Mouse (Mus musculus) lung, postnatal 0 days (tissue): Measurements from ENCODE around the gene Rpl18. TPM values are rescaled to one million over a fixed set of nuclear protein-coding genes. Genes with fewer than 3 reads are reported as not detected.

Experiments used
- ATAC-seq: fragments of 200-750 bp; cut with Nextera tagmentation; 2 replicates; pipeline ENCODE4 v1.8.0; 2017; ENCODE audit warnings: moderate library complexity
- DNase-seq: peaks from one replicate; pipeline ENCODE4 v3.0.0-alpha.2; 2016; ENCODE audit warnings: low spot score
- H3K27ac ChIP-seq: fragments of 300-500 bp; sonication (generic); 2 replicates; pipeline ENCODE4 v1.5.1; 2014; ENCODE audit warnings: antibody characterized with exemption, mild to moderate bottlenecking, low read length, mixed read lengths
- H3K27me3 ChIP-seq: fragments of 300-500 bp; sonication (generic); replicated peaks from 2 replicates; pipeline ENCODE4 v1.6.1; 2014; ENCODE audit warnings: low read length, mixed read lengths; ENCODE audit not compliant: insufficient read depth
- H3K36me3 ChIP-seq: fragments of 300-500 bp; sonication (generic); 2 replicates; pipeline ENCODE4 v1.6.1; 2014; ENCODE audit warnings: low read length, mixed read lengths; ENCODE audit not compliant: insufficient read depth
- H3K4me1 ChIP-seq: fragments of 300-500 bp; sonication (generic); 2 replicates; pipeline ENCODE4 v1.6.1; 2014; ENCODE audit warnings: antibody characterized with exemption, low read depth, low read length, mixed read lengths; ENCODE audit not compliant: insufficient read depth
- H3K4me2 ChIP-seq: fragments of 300-500 bp; sonication (generic); replicated peaks from 2 replicates; pipeline ENCODE4 v1.6.1; 2014; ENCODE audit warnings: low read depth, mild to moderate bottlenecking, low read length, moderate library complexity, mixed read lengths
- H3K4me3 ChIP-seq: fragments of 300-500 bp; sonication (generic); 2 replicates; pipeline ENCODE4 v1.5.1; 2014; ENCODE audit warnings: low read depth, low read length
- H3K9ac ChIP-seq: fragments of 300-500 bp; sonication (generic); replicated peaks from 2 replicates; pipeline ENCODE4 v1.6.1; 2014; ENCODE audit warnings: low read depth, mild to moderate bottlenecking
- H3K9me3 ChIP-seq: fragments of 300-500 bp; sonication (generic); 2 replicates; pipeline ENCODE4 v1.6.1; 2016; ENCODE audit warnings: low read length, mixed read lengths
- CTCF ChIP-seq: IDR thresholded peaks from 2 replicates; pipeline ENCODE4 v1.5.1; 2016; ENCODE audit warnings: antibody characterized with exemption, mild to moderate bottlenecking
- EP300 ChIP-seq: IDR thresholded peaks from 2 replicates; pipeline ENCODE4 v1.6.1; 2016; ENCODE audit warnings: antibody characterized with exemption, mild to moderate bottlenecking, control low read depth
- WGBS: fragments of 180-500 bp; shearing (Covaris S2); extraction: QIAGEN DNeasy Blood & Tissue Kit; methylation state at CpG from one replicate; pipeline ENCODE4 v1.1.7; 2014; 5-methylcytosine and 5-hydroxymethylcytosine counted together
- polyA plus RNA-seq: library from polyadenylated mRNA; unstranded; fragments of >200 nt; fragmentation: Nextera tagmentation; extraction: Ambion mirVana; gene quantifications from 2 replicates; pipeline ENCODE4 v1.2.1, GENCODE M21; 2015

The Rpl18 gene
- polyA plus RNA-seq, 1 experiment from 2014 or later = 782 TPM

DNA sequence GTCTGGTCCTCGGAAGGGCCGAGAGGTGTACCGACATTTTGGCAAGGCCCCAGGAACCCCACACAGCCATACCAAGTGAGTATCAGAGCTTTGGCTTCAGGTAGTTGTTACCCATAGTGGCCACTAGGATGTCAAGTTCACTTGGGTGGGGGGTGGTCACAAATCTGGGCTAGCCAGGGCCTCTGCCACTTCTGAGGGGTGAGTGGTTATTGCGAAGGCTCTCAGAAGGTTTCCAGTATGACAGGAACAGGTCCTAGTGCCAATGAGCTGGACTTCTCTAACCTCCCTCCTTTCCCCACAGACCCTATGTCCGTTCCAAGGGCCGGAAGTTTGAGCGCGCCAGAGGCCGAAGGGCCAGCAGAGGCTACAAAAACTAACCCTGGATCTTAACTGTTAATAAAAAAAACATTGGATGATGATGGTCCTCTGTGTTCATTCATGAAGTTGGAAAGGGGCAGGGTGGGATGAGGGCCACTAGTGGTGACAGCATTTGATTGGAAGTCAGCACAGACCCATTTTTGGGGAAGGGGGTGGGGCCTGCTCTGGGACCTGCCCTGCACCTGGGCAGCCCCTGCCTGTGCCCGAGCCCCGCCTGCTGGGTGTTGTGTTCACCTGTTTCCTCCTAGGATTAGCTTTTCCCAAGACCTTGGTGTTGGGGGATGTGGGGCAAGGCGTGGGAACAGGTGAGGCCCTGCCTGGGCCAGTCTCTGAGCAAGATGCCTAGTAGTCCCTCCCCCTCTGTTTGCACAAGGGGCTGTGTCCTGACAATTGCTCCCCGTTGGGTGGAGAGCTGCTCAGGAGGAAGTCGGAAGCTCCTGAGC, 5.4 kb downstream of the Rpl18 start, which contains the start of gene Fam83e:
Fam83e (plus strand) TSS at position 800 of the 821 bp plus-strand sequence.
- H3K27me3 ChIP-seq = no peaks in the 10 kb centered on the region
- no peak within 1 kb of the TSS for H3K4me2 ChIP-seq
- WGBS = 65% methylated on average over 12 of the region's 14 CpGs
- ATAC-seq (peak; percentile 11), DNase-seq (peak; percentile 59)
- no peak within 1 kb of the TSS for H3K27ac ChIP-seq
- H3K9ac ChIP-seq = no peak within 1 kb of the TSS
- H3K9me3 ChIP-seq = no peaks in the 10 kb centered on the region
- TF ChIP-seq CTCF (peak; percentile 46), EP300 (no peak)
- no peak within 1 kb of the TSS for H3K4me3 ChIP-seq
- H3K36me3 ChIP-seq = peaks cover 23% of the 10 kb centered on the region
- peaks cover 16% of the 10 kb centered on the region for H3K4me1 ChIP-seq

DNA sequence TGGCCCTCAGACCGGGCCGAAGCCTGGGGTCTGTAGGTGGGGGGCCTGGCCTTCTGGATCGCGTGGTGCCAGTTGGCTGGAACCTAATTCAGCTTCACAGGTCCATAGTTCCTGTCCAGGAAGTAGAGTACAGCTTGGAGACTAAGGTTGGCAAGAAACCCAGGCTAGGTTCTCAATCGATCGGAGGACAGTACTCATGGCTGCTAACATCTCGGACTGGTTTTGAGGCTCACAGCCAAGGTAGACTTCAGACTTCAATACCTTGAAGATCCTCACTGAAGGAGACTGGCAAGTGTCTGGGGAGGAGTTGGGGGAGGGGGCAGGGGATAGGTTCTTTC, 5.9 kb downstream of the Rpl18 start:
- H3K27ac ChIP-seq = no peak overlapping the region
- TF ChIP-seq CTCF (no peak), EP300 (no peak)
- no peak overlapping the region for H3K4me3 ChIP-seq
- H3K4me2 ChIP-seq = no peak overlapping the region
- peaks cover 10% of the 10 kb centered on the region; the same call in 1 of the 2 replicates for H3K4me1 ChIP-seq
- H3K27me3 ChIP-seq = no peaks in the 10 kb centered on the region
- peaks cover 23% of the 10 kb centered on the region for H3K36me3 ChIP-seq
- no peak for DNase-seq
- 56% methylated on average over 7 of the region's 7 CpGs for WGBS
- H3K9me3 ChIP-seq = no peaks in the 10 kb centered on the region
- no peak for ATAC-seq
- H3K9ac ChIP-seq = no peak overlapping the region

DNA sequence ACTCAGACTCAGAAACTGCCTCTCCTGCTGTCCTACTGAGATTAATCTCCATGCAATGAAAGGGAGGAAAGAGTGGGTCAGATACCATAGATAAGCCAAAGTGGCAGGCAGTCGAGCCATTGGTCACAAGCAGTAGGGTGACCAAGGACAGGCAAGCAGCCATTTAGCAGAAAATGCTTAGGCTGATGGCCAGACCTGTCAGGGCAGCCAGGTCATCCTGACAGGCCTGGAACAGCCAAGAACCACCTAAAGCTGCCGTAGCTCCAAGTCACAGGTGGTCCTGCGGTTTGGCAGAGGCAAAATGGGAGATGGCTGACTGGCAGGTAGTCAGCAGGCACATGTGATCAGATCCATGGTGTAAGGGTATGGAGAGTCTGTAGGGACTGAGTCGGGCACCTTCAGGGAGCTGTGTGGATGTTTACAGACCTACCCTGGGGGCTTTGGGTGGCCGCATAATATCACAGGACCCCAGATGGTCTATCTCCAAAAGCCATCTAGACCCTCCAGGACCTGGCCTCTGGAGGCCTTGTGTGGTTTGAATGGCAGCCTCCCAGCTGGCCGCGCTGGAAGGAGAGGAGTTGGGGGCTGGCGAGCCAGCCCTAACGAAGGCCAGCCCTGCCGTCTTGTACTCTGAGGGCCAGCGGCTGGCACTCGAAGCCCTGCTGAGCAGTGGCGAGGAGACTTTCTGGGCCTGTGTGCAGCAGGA, 6.5 kb downstream of the Rpl18 start:
- H3K9ac ChIP-seq = no peak overlapping the region
- no peak for TF ChIP-seq EP300
- TF ChIP-seq CTCF = no peak
- no peaks in the 10 kb centered on the region for H3K9me3 ChIP-seq
- H3K36me3 ChIP-seq = peaks cover 23% of the 10 kb centered on the region
- no peak for DNase-seq
- 56% methylated on average over 13 of the region's 13 CpGs for WGBS
- ATAC-seq = no peak
- no peak overlapping the region for H3K27ac ChIP-seq
- peaks cover 4% of the 10 kb centered on the region; the same call in 1 of the 2 replicates for H3K4me1 ChIP-seq
- no peak overlapping the region for H3K4me2 ChIP-seq
- no peaks in the 10 kb centered on the region for H3K27me3 ChIP-seq
- no peak overlapping the region for H3K4me3 ChIP-seq

GRCm38 (mm10) chr7:45722348-45722713, 7.1 kb downstream of the Rpl18 start:
- Histone ChIP-seq H3K27me3 (no peaks in the 10 kb centered on the region), H3K4me3 (no peak overlapping the region), H3K4me1 (peaks cover 2% of the 10 kb centered on the region; the same call in 1 of the 2 replicates), H3K27ac (no peak overlapping the region), H3K9me3 (no peaks in the 10 kb centered on the region), H3K36me3 (peaks cover 23% of the 10 kb centered on the region), H3K4me2 (no peak overlapping the region), H3K9ac (no peak overlapping the region)
- no peak for DNase-seq
- no peak for ATAC-seq
- TF ChIP-seq CTCF = no peak
- TF ChIP-seq EP300 = no peak
- WGBS = 69% methylated on average over 13 of the region's 13 CpGs

GRCm38 (mm10) chr7:45723301-45723700, 8.0 kb downstream of the Rpl18 start:
- H3K36me3 ChIP-seq = peaks cover 23% of the 10 kb centered on the region
- H3K9me3 ChIP-seq = no peaks in the 10 kb centered on the region
- H3K4me3 ChIP-seq = no peak overlapping the region
- 90% methylated on average over 4 of the region's 4 CpGs for WGBS
- no peak overlapping the region for H3K4me2 ChIP-seq
- no peak overlapping the region for H3K27ac ChIP-seq
- DNase-seq = no peak
- no peak overlapping the region for H3K9ac ChIP-seq
- ATAC-seq = no peak
- TF ChIP-seq CTCF (no peak), EP300 (no peak)
- H3K27me3 ChIP-seq = no peaks in the 10 kb centered on the region
- peaks cover 2% of the 10 kb centered on the region; the same call in 1 of the 2 replicates for H3K4me1 ChIP-seq

DNA sequence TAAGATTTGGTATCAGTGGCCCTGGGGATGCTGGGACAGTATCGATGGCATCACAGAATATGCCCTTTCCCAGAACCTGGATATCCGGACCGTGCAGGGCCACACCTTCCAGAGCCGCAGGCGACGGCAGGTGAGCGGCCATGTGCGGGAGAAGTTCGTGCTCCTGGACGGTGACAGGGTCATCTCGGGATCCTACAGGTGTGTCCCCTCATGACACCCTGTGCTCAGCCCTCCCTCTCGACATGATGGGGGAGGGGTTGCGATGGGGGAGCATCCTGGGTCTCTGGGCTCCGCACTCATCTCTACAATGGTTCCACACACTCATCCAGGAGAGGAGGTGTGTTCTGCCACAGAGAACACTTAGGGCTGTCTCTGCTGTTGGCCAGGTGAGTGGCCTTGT, 8.5 kb downstream of the Rpl18 start:
- peaks cover 23% of the 10 kb centered on the region for H3K36me3 ChIP-seq
- WGBS = 82% methylated on average over 14 of the region's 14 CpGs

More for the DNA sequence above, 8.5 kb downstream of the Rpl18 start:
- H3K4me3 ChIP-seq = no peak overlapping the region
- peaks cover 2% of the 10 kb centered on the region; the same call in 1 of the 2 replicates for H3K4me1 ChIP-seq
- no peak overlapping the region for H3K4me2 ChIP-seq
- no peak for TF ChIP-seq EP300
- no peak for TF ChIP-seq CTCF
- no peak overlapping the region for H3K9ac ChIP-seq
- H3K27ac ChIP-seq = no peak overlapping the region
- DNase-seq (no peak), ATAC-seq (no peak)
- H3K9me3 ChIP-seq = no peaks in the 10 kb centered on the region
- H3K27me3 ChIP-seq = no peaks in the 10 kb centered on the region
